Mouse (Mus musculus): Measurements from ENCODE around the gene Armc5. TPM values are rescaled to one million over a fixed set of nuclear protein-coding genes. Genes with fewer than 3 reads are reported as not detected.

The Armc5 gene
- 10 to 100 TPM; 10.9 to 12.7 TPM for total RNA-seq (2023)

GRCm38 (mm10) chr7:128236856-128237592, at the start of gene Armc5:
TSS of gene Armc5 (plus strand) at chr7:128237342.

DNA sequence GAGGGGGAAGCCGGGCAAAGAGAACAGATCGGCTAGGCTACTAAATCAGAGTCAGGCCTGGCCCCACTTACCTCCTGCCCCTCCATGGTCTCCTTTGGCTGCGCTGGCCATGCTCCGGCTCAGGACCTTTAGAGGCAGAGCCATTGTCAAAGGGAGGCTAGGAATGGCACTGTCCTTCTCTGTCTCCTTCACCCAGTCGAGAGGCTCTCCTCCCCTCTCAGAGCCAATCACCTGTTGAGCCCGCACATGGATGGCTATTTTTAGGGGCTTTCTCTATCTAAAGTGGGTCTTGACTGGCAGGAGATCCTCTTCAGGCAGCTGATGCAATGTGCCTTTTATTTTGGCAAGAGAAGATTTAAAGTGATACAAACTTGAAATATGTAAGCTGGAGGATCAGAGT, 31.0 kb upstream of the Armc5 start, which contains the start of gene Cox6a2:
Gene Cox6a2 (minus strand): TSS at position 236 of the 400 bp plus-strand sequence.

GRCm38 (mm10) chr7:128237927-128238778, 1.0 kb downstream of the Armc5 start, which contains the start of gene 9130023H24Rik:
TSS of gene 9130023H24Rik (minus strand) at chr7:128238031.

GRCm38 (mm10) chr7:128246496-128247391, 9.6 kb downstream of the Armc5 start, which contains the start of gene Tgfb1i1:
TSS of gene Tgfb1i1 (plus strand) at chr7:128246812.

GRCm38 (mm10) chr7:128265411-128265810, 28.3 kb downstream of the Armc5 start, which contains the start of gene Slc5a2:
TSS of gene Slc5a2 (plus strand) at chr7:128265657.

Other genes with a start within 250 kb of the Armc5 start
- gene Pycard, start 243.5 kb upstream of the Armc5 start, total RNA-seq (2023): 10 to 100 TPM; 57.7 to 66.8 TPM
- under 1 TPM; 0.31 to 0.75 TPM for gene Trim72, start 233.4 kb upstream of the Armc5 start, total RNA-seq (2023)
- 100 to 1,000 TPM; 774 to 879 TPM for gene Itgam, start 174.7 kb upstream of the Armc5 start, total RNA-seq (2023)
- gene Gm49368, start 174.7 kb upstream of the Armc5 start, total RNA-seq (2023): 10 to 100 TPM in 1 of 2 experiments, 1 to 10 TPM in 1; 4.9 to 20.5 TPM
- 10 to 100 TPM; 11.8 to 14.7 TPM for gene Itgax, start 107.8 kb upstream of the Armc5 start, total RNA-seq (2023)
- 1 to 10 TPM in 1 of 2 experiments, under 1 TPM in 1; 0.79 to 1.1 TPM for gene Itgad, start 83.0 kb upstream of the Armc5 start, total RNA-seq (2023)
- gene Cox6a2, start 31.0 kb upstream of the Armc5 start, total RNA-seq (2023): not detected
- 1 to 10 TPM; 3.4 TPM for gene 9130023H24Rik, start 689 bp downstream of the Armc5 start, total RNA-seq (2023)
- gene Tgfb1i1, start 9.5 kb downstream of the Armc5 start, total RNA-seq (2023): 1 to 10 TPM in 1 of 2 experiments, under 1 TPM in 1; 0.79 to 1.5 TPM
- gene Slc5a2, start 28.3 kb downstream of the Armc5 start, total RNA-seq (2023): not detected
- 10 to 100 TPM; 17.3 to 17.7 TPM for gene BC017158, start 60.8 kb downstream of the Armc5 start, total RNA-seq (2023)
- gene Rgs10, start 181.4 kb downstream of the Armc5 start, total RNA-seq (2023): 10 to 100 TPM; 42.5 to 47.0 TPM
- 10 to 100 TPM; 73.7 to 91.1 TPM for gene Tial1, start 224.4 kb downstream of the Armc5 start, total RNA-seq (2023)

Measured in neutrophil, adult 83 days (primary cell).